Mouse (Mus musculus) MEL (cell line): ENCODE data around the gene Gtf2a1l. TPM values are rescaled to one million over a fixed set of nuclear protein-coding genes. Genes with fewer than 3 reads are reported as not detected.

Experiments
- DNase-seq: peaks from one replicate; pipeline ENCODE4 v3.0.0; 2011; ENCODE audit warnings: low read depth, low spot score
- H3K27ac ChIP-seq: 2 replicates; pipeline ENCODE4 v1.5.1; 2012; ENCODE audit warnings: low read depth, mild to moderate bottlenecking, control low read depth, low read length, moderate library complexity; ENCODE audit not compliant: control insufficient read depth
- H3K27me3 ChIP-seq, 2 experiments: fragments of 150-350 bp in 1 of 2; sonication (generic) in 1 of 2; 2 replicates each; pipeline ENCODE4 v1.6.1; 2012; ENCODE audit warnings: low read length in 2 of 2, mild to moderate bottlenecking in 2 of 2, improper control_type of control experiment in 1 of 2, moderate library complexity in 1 of 2; ENCODE audit not compliant: insufficient read depth in 2 of 2, control insufficient read depth in 1 of 2
- H3K36me3 ChIP-seq, 2 experiments: 2 replicates each; pipeline ENCODE4 v1.6.1; 2012 to 2014; ENCODE audit warnings: low read length in 2 of 2, improper control_type of control experiment in 1 of 2, inconsistent platforms in 1 of 2, mild to moderate bottlenecking in 1 of 2; ENCODE audit not compliant: insufficient read depth in 2 of 2, control insufficient read depth in 1 of 2
- H3K4me1 ChIP-seq, 2 experiments: fragments of 150-350 bp in 1 of 2; sonication (generic) in 1 of 2; 2 replicates each; pipeline ENCODE4 v1.6.1; 2012; ENCODE audit warnings: low read length in 2 of 2, improper control_type of control experiment in 1 of 2, mild to moderate bottlenecking in 1 of 2; ENCODE audit not compliant: insufficient read depth in 2 of 2, control insufficient read depth in 1 of 2
- H3K4me3 ChIP-seq, 2 experiments: fragments of 150-350 bp in 1 of 2; sonication (generic) in 1 of 2; 2 replicates each; pipeline ENCODE4 v1.5.1; 2012; ENCODE audit warnings: low read depth in 2 of 2, low read length in 2 of 2, mild to moderate bottlenecking in 2 of 2, moderate library complexity in 2 of 2, control low read depth in 1 of 2, improper control_type of control experiment in 1 of 2; ENCODE audit not compliant: control insufficient read depth in 1 of 2, insufficient read depth in 1 of 2
- H3K79me2 ChIP-seq: 2 replicates; pipeline ENCODE4 v1.6.1; 2012; ENCODE audit warnings: mild to moderate bottlenecking, low read length, moderate library complexity; ENCODE audit not compliant: control insufficient read depth, poor library complexity, insufficient read depth
- H3K9ac ChIP-seq: 2 replicates; pipeline ENCODE4 v1.6.1; 2012; ENCODE audit warnings: low read depth, mild to moderate bottlenecking, control low read depth, low read length, moderate library complexity; ENCODE audit not compliant: control insufficient read depth, poor library complexity, severe bottlenecking
- H3K9me3 ChIP-seq: fragments of 150-350 bp; sonication (generic); replicated peaks from 2 replicates; pipeline ENCODE4 v1.6.1; 2012; ENCODE audit warnings: mild to moderate bottlenecking, low read length, improper control_type of control experiment, moderate library complexity; ENCODE audit not compliant: insufficient read depth
- BHLHE40 ChIP-seq: IDR thresholded peaks from 2 replicates; pipeline ENCODE4 v1.6.1; 2012; ENCODE audit warnings: low read depth, mild to moderate bottlenecking, inconsistent platforms, low read length, improper control_type of control experiment, borderline replicate concordance
- ETS1 ChIP-seq: IDR thresholded peaks from 2 replicates; pipeline ENCODE4 v1.6.1; 2012; ENCODE audit warnings: low read depth, mild to moderate bottlenecking, inconsistent platforms, low read length, improper control_type of control experiment, moderate library complexity
- HCFC1 ChIP-seq: IDR thresholded peaks from 2 replicates; pipeline ENCODE4 v1.6.1; 2012; ENCODE audit warnings: low read depth, mild to moderate bottlenecking, inconsistent platforms, low read length, improper control_type of control experiment, moderate library complexity
- JUND ChIP-seq: IDR thresholded peaks from 2 replicates; pipeline ENCODE4 v1.6.1; 2011; ENCODE audit warnings: low read depth, mild to moderate bottlenecking, improper control_type of control experiment, low read length
- MAFK ChIP-seq: IDR thresholded peaks from 2 replicates; pipeline ENCODE4 v1.6.1; 2011; ENCODE audit warnings: low read depth, mild to moderate bottlenecking, low read length, improper control_type of control experiment, borderline replicate concordance
- MEF2A ChIP-seq: IDR thresholded peaks from 2 replicates; pipeline ENCODE4 v1.6.1; 2014; ENCODE audit warnings: low read depth, mild to moderate bottlenecking, inconsistent platforms, low read length, improper control_type of control experiment; ENCODE audit not compliant: poor library complexity, insufficient replicate concordance, severe bottlenecking; ENCODE audit errors: extremely low read depth
- MYC ChIP-seq: IDR thresholded peaks from 2 replicates; pipeline ENCODE4 v1.6.1; 2011; ENCODE audit warnings: low read depth, mild to moderate bottlenecking, low read length, improper control_type of control experiment, moderate library complexity
- POLR2A ChIP-seq, 2 experiments: IDR thresholded peaks; 2 replicates each; pipeline ENCODE4 v1.6.1; 2011 to 2012; ENCODE audit warnings: low read length in 2 of 2, mild to moderate bottlenecking in 2 of 2, control low read depth in 1 of 2, improper control_type of control experiment in 1 of 2, low read depth in 1 of 2, moderate library complexity in 1 of 2; ENCODE audit not compliant: control insufficient read depth in 1 of 2, insufficient read depth in 1 of 2, poor library complexity in 1 of 2
- RAD21 ChIP-seq: IDR thresholded peaks from 2 replicates; pipeline ENCODE4 v1.6.1; 2011; ENCODE audit warnings: mild to moderate bottlenecking, low read depth, low read length, improper control_type of control experiment
- SIN3A ChIP-seq: IDR thresholded peaks from 2 replicates; pipeline ENCODE4 v1.6.1; 2012; ENCODE audit warnings: low read length, improper control_type of control experiment, inconsistent platforms
- SMC3 ChIP-seq: IDR thresholded peaks from 2 replicates; pipeline ENCODE4 v1.6.1; 2011; ENCODE audit warnings: low read depth, low read length, improper control_type of control experiment
- TAL1 ChIP-seq: IDR thresholded peaks from 2 replicates; pipeline ENCODE4 v1.6.1; 2012; ENCODE audit warnings: mild to moderate bottlenecking, inconsistent platforms, low read length, moderate library complexity, mixed read lengths
- TBP ChIP-seq: IDR thresholded peaks from 2 replicates; pipeline ENCODE4 v1.8.0; 2011; ENCODE audit warnings: low read depth, low read length, improper control_type of control experiment
- TCF12 ChIP-seq: IDR thresholded peaks from 2 replicates; pipeline ENCODE4 v1.6.1; 2014; ENCODE audit warnings: low read depth, mild to moderate bottlenecking, inconsistent platforms, low read length, improper control_type of control experiment, moderate library complexity
- ZC3H11A ChIP-seq: IDR thresholded peaks from 2 replicates; pipeline ENCODE4 v1.6.1; 2012; ENCODE audit warnings: low read depth, mild to moderate bottlenecking, inconsistent platforms, low read length, improper control_type of control experiment
- ZKSCAN1 ChIP-seq: IDR thresholded peaks from 2 replicates; pipeline ENCODE4 v1.6.1; 2012; ENCODE audit warnings: low read depth, mild to moderate bottlenecking, inconsistent platforms, low read length, improper control_type of control experiment, moderate library complexity
- polyA plus RNA-seq, 2 experiments: library from polyadenylated mRNA; stranded (reverse) in 1 of 2; unstranded in 1 of 2; fragments of >175 nt in 1 of 2; fragments of >200 nt in 1 of 2; gene quantifications; 2 replicates each; pipeline versions ENCODE4 v1.2.1 to v1.2.4; 2012; ENCODE audit warnings: low replicate concordance in 2 of 2, low read depth in 1 of 2; ENCODE audit not compliant: insufficient read length in 2 of 2, insufficient read depth in 1 of 2, missing spikeins in 1 of 2
- total RNA-seq: library from RNA; depleted of rRNA; stranded (reverse); fragments of 300-350 nt; gene quantifications from 2 replicates; pipeline ENCODE4 v1.2.3, GENCODE M21; 2012

The Gtf2a1l gene
- total and polyA plus RNA-seq, 3 experiments, result not detected

DNA sequence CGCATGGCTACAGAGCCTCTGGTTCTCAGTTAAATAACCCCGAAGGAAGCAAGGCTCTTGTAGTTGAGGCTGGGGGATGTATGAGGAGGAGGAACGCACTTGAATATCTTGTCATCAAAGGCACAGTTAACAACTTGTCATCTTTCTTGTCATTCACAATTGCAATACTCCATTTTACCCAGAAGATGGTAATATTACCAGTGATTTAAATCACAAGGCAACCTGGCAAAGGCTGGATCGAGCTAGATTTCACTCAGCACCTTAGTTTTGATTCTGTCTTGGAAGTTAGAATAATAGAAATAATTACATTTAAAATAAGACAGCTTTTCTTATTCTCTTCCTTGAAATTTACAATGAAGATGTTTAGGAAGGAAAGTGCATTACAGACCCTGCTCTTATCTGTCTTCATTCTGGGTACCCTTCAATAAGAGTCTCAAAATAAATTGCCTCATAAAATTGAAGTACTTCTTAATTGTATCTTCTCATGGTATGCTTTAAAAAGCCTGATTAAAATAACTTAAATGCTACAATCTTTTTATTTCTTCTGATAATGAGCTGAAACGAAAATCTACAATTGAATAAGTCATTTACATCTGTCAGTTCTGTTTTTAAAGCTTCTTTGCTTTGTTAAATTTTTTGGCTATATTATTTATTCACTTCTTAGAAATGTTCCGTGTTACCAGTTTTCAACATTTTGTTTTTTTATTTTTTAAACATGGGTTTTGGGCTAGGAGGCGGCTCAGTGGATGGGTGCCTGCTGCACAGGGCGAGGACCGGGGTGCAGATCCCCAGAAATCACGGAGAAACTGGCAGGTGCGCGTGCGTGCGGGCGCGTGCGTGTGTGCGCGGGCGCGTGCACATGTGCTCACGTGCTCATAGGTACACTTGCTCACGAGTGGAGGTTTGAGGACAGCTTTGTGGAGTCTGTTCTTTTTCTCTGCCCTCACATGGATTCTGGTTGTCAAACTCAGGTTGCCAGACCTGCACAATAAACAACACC, 7.2 kb downstream of the Gtf2a1l start:
- Histone ChIP-seq H3K27ac (no peak overlapping the region), H3K9ac (no peak overlapping the region), H3K36me3 (no peaks in the 10 kb centered on the region), H3K4me1 (peaks cover 0 to 2% of the 10 kb centered on the region in 2 experiments; a peak in 1 of 4 replicates), H3K4me3 (no peak overlapping the region), H3K79me2 (no peaks in the 10 kb centered on the region), H3K27me3 (no peaks in the 10 kb centered on the region), H3K9me3 (no peaks in the 10 kb centered on the region)
- TF ChIP-seq MEF2A, result no peak
- DNase-seq, result no peak

DNA sequence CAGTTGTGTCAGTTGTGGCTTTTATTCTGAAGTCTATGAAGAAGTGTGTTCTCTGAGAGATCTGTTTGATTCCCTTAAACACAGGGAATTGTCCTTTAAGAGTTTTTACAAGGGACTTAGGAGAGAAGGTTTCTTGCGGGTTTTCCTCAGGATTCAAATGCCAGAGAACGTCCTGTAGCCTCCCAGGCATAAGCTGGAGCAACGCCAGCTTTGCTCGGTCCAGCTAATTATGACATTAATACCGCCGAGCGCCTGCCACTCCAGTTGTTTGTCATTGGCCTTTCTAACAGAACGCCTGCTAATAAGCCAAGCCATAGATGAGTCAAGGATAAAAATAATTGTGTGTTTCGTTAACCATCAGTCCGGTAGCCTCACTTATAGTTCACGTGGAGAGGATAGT, 19.8 kb downstream of the Gtf2a1l start:
- H3K4me1 ChIP-seq, result no peaks in the 10 kb centered on the region
- DNase-seq, result no peak
- H3K27me3 ChIP-seq, result no peaks in the 10 kb centered on the region
- H3K27ac ChIP-seq, result no peak overlapping the region
- no peak overlapping the region for H3K9ac ChIP-seq
- H3K36me3 ChIP-seq, result no peaks in the 10 kb centered on the region
- H3K79me2 ChIP-seq, result no peaks in the 10 kb centered on the region
- H3K9me3 ChIP-seq, result no peaks in the 10 kb centered on the region
- TF ChIP-seq ZC3H11A (no peak), MAFK (no peak), BHLHE40 (no peak), POLR2A (IDR thresholded peaks at IDR 0.05; ENCODE audit: control insufficient read depth in 1 of 2, insufficient read depth in 1 of 2, low read depth in 1 of 2, low read length in 2 of 2, poor library complexity in 1 of 2) (no peak), HCFC1 (no peak), ETS1 (no peak), JUND (no peak), MEF2A (no peak), TBP (no peak)
- H3K4me3 ChIP-seq, result no peak overlapping the region

GRCm38 (mm10) chr17:88696656-88697333, 28.3 kb downstream of the Gtf2a1l start:
- H3K4me1 ChIP-seq, result no peaks in the 10 kb centered on the region
- TF ChIP-seq RAD21 (no peak), BHLHE40 (no peak), ZKSCAN1 (no peak), TAL1 (no peak), MYC (no peak), POLR2A (IDR thresholded peaks at IDR 0.05; ENCODE audit: control insufficient read depth in 1 of 2, insufficient read depth in 1 of 2, low read depth in 1 of 2, low read length in 2 of 2, poor library complexity in 1 of 2) (no peak), TCF12 (no peak), SIN3A (no peak), SMC3 (no peak), TBP (no peak)
- TF ChIP-seq, all 39 proteins: peak for 0
- Histone ChIP-seq H3K79me2 (no peaks in the 10 kb centered on the region), H3K27ac (no peak overlapping the region), H3K36me3 (no peaks in the 10 kb centered on the region), H3K9ac (no peak overlapping the region), H3K4me3 (no peak overlapping the region), H3K27me3 (peaks cover 0 to 1% of the 10 kb centered on the region in 2 experiments; a peak in 1 of 4 replicates), H3K9me3 (no peaks in the 10 kb centered on the region)
- no peak for DNase-seq
